Mouse (Mus musculus) neural tube, embryonic 12.5 days (tissue): ENCODE results near the gene Fgf11. TPM values are rescaled to one million over a fixed set of nuclear protein-coding genes. Genes with fewer than 3 reads are reported as not detected.

ENCODE experiments used
- ATAC-seq: fragments of 200-750 bp; cut with Nextera tagmentation; 2 replicates; pipeline ENCODE4 v1.8.0; 2017; ENCODE audit warnings: low read depth, mild to moderate bottlenecking, moderate TSS enrichment, moderate library complexity; ENCODE audit not compliant: low FRiP score
- H3K27ac ChIP-seq: fragments of 300-500 bp; sonication (generic); 2 replicates; pipeline ENCODE4 v1.5.1; 2016
- H3K27me3 ChIP-seq: fragments of 300-500 bp; sonication (generic); replicated peaks from 2 replicates; pipeline ENCODE4 v1.6.1; 2016; ENCODE audit warnings: mild to moderate bottlenecking
- H3K36me3 ChIP-seq: fragments of 300-500 bp; sonication (generic); 2 replicates; pipeline ENCODE4 v1.6.1; 2016; ENCODE audit warnings: mild to moderate bottlenecking
- H3K4me1 ChIP-seq: fragments of 300-500 bp; sonication (generic); 2 replicates; pipeline ENCODE4 v1.6.1; 2016
- H3K4me2 ChIP-seq: fragments of 300-500 bp; sonication (generic); replicated peaks from 2 replicates; pipeline ENCODE4 v1.6.1; 2016; ENCODE audit warnings: mild to moderate bottlenecking
- H3K4me3 ChIP-seq: fragments of 300-500 bp; sonication (generic); 2 replicates; pipeline ENCODE4 v1.5.1; 2016
- H3K9ac ChIP-seq: fragments of 300-500 bp; sonication (generic); 2 replicates; pipeline ENCODE4 v1.6.1; 2016; ENCODE audit warnings: mild to moderate bottlenecking
- H3K9me3 ChIP-seq: fragments of 300-500 bp; sonication (generic); 2 replicates; pipeline ENCODE4 v1.6.1; 2016; ENCODE audit warnings: mild to moderate bottlenecking
- WGBS: fragments of 180-500 bp; shearing (Covaris S2); methylation state at CpG from one replicate; pipeline ENCODE4 v1.1.7; 2016; 5-methylcytosine and 5-hydroxymethylcytosine counted together
- polyA plus RNA-seq: library from polyadenylated mRNA; unstranded; fragments of >200 nt; fragmentation: Nextera tagmentation; extraction: Ambion mirVana; gene quantifications from 2 replicates; pipeline ENCODE4 v1.2.1, GENCODE M21; 2016

Fgf11 gene
- polyA plus RNA-seq, 1 experiment from 2014 or later = 5.6 TPM

- Histone ChIP-seq H3K9me3 (no peaks in the 10 kb centered on the region), H3K4me3 (no peak overlapping the region), H3K36me3 (peaks cover 9% of the 10 kb centered on the region), H3K4me1 (peaks cover 6% of the 10 kb centered on the region), H3K27me3 (peaks cover 16% of the 10 kb centered on the region), H3K9ac (no peak overlapping the region), H3K4me2 (peak overlapping the region; percentile 22; the same call in 1 of the 2 replicates), H3K27ac (no peak overlapping the region)
- ATAC-seq = no peak
- WGBS = 63% methylated on average over 26 of the region's 26 CpGs
Measured at GRCm38 (mm10) chr11:69777504-69778257, 24.0 kb downstream of the Fgf11 start.

GRCm38 (mm10) chr11:69776488-69776887, 25.2 kb downstream of the Fgf11 start:
- Histone ChIP-seq H3K9me3 (no peaks in the 10 kb centered on the region), H3K36me3 (peaks cover 9% of the 10 kb centered on the region), H3K4me2 (no peak overlapping the region), H3K4me3 (no peak overlapping the region), H3K9ac (no peak overlapping the region), H3K27ac (no peak overlapping the region), H3K27me3 (peaks cover 16% of the 10 kb centered on the region), H3K4me1 (peaks cover 6% of the 10 kb centered on the region)
- 85% methylated on average over 20 of the region's 20 CpGs for WGBS
- no peak for ATAC-seq

- 66% methylated on average over 10 of the region's 10 CpGs for WGBS
- Histone ChIP-seq H3K4me1 (peaks cover 6% of the 10 kb centered on the region), H3K4me2 (no peak overlapping the region), H3K36me3 (peaks cover 9% of the 10 kb centered on the region), H3K9me3 (no peaks in the 10 kb centered on the region), H3K27me3 (peaks cover 16% of the 10 kb centered on the region), H3K9ac (no peak overlapping the region), H3K27ac (no peak overlapping the region), H3K4me3 (no peak overlapping the region)
- no peak for ATAC-seq
Measured at GRCm38 (mm10) chr11:69775716-69776115, 25.9 kb downstream of the Fgf11 start.

- no peak overlapping the region for H3K4me3 ChIP-seq
Measured at GRCm38 (mm10) chr11:69774961-69775360, 26.7 kb downstream of the Fgf11 start.

GRCm38 (mm10) chr11:69767625-69767909, 34.1 kb downstream of the Fgf11 start:
- ATAC-seq = no peak
- Histone ChIP-seq H3K27ac (no peak overlapping the region), H3K36me3 (no peaks in the 10 kb centered on the region), H3K9me3 (no peaks in the 10 kb centered on the region), H3K27me3 (no peaks in the 10 kb centered on the region), H3K4me2 (peak overlapping the region; percentile 81; the same call in 1 of the 2 replicates), H3K9ac (no peak overlapping the region), H3K4me3 (no peak overlapping the region), H3K4me1 (peaks cover 17% of the 10 kb centered on the region)
- 76% methylated on average over 4 of the region's 4 CpGs for WGBS

More at GRCm38 (mm10) chr11:69774961-69775360, 26.7 kb downstream of the Fgf11 start:
- Histone ChIP-seq H3K4me2 (no peak overlapping the region), H3K27ac (no peak overlapping the region), H3K4me1 (peaks cover 6% of the 10 kb centered on the region), H3K36me3 (peaks cover 9% of the 10 kb centered on the region), H3K27me3 (peaks cover 16% of the 10 kb centered on the region), H3K9ac (no peak overlapping the region), H3K9me3 (no peaks in the 10 kb centered on the region)
- WGBS = 62% methylated on average over 5 of the region's 5 CpGs
- no peak for ATAC-seq

GRCm38 (mm10) chr11:69766872-69767624, 34.6 kb downstream of the Fgf11 start:
- H3K27ac ChIP-seq = no peak overlapping the region

GRCm38 (mm10) chr11:69766126-69766609, 35.5 kb downstream of the Fgf11 start:
- H3K4me1 ChIP-seq = peaks cover 17% of the 10 kb centered on the region
- no peaks in the 10 kb centered on the region for H3K9me3 ChIP-seq
- WGBS = under 1% methylated on average over 37 of the region's 37 CpGs
- peak overlapping the region; percentile 55; the same call in 1 of the 2 replicates for H3K27ac ChIP-seq
- H3K4me2 ChIP-seq = peak overlapping the region; percentile 81
- H3K9ac ChIP-seq = peak overlapping the region; percentile 92
- no peaks in the 10 kb centered on the region for H3K27me3 ChIP-seq
- H3K4me3 ChIP-seq = peak overlapping the region; percentile 79
- no peaks in the 10 kb centered on the region for H3K36me3 ChIP-seq
- peak; percentile 72 for ATAC-seq

More at GRCm38 (mm10) chr11:69766872-69767624, 34.6 kb downstream of the Fgf11 start:
- Histone ChIP-seq H3K9ac (peak overlapping the region; percentile 92), H3K4me2 (peak overlapping the region; percentile 81), H3K27me3 (no peaks in the 10 kb centered on the region), H3K4me1 (peaks cover 17% of the 10 kb centered on the region), H3K9me3 (no peaks in the 10 kb centered on the region), H3K4me3 (peak overlapping the region; percentile 79; the same call in 1 of the 2 replicates), H3K36me3 (no peaks in the 10 kb centered on the region)
- 71% methylated on average over 13 of the region's 13 CpGs for WGBS
- no peak for ATAC-seq

- no peaks in the 10 kb centered on the region for H3K36me3 ChIP-seq
- peak within 1 kb of the TSS; percentile 55; the same call in 1 of the 2 replicates for H3K27ac ChIP-seq
- WGBS = 19% methylated on average over 45 of the region's 55 CpGs
- no peaks in the 10 kb centered on the region for H3K9me3 ChIP-seq
- peak within 1 kb of the TSS; percentile 92 for H3K9ac ChIP-seq
- H3K4me2 ChIP-seq = peak within 1 kb of the TSS; percentile 81
- peak; percentile 69; the same call in 1 of the 2 replicates for ATAC-seq
- H3K4me3 ChIP-seq = peak within 1 kb of the TSS; percentile 79
- no peaks in the 10 kb centered on the region for H3K27me3 ChIP-seq
- peaks cover 22% of the 10 kb centered on the region for H3K4me1 ChIP-seq
Measured at GRCm38 (mm10) chr11:69765221-69766125, 36.2 kb downstream of the Fgf11 start, which contains the start of gene Zbtb4. Gene Zbtb4 (plus strand): TSS chr11:69765912.

- Histone ChIP-seq H3K27ac (no peak overlapping the region), H3K9me3 (no peaks in the 10 kb centered on the region), H3K36me3 (no peaks in the 10 kb centered on the region), H3K4me3 (no peak overlapping the region), H3K27me3 (no peaks in the 10 kb centered on the region), H3K4me1 (peaks cover 31% of the 10 kb centered on the region), H3K9ac (no peak overlapping the region), H3K4me2 (no peak overlapping the region)
- 64% methylated on average over 7 of the region's 7 CpGs for WGBS
- no peak for ATAC-seq
Measured at GRCm38 (mm10) chr11:69763551-69763950, 38.1 kb downstream of the Fgf11 start.

- no peak within 1 kb of the TSS; the same call in 1 of the 2 replicates for H3K9ac ChIP-seq
Measured at GRCm38 (mm10) chr11:69761868-69762267, 39.8 kb downstream of the Fgf11 start, which contains the start of gene Slc35g3. Gene Slc35g3 (minus strand): TSS chr11:69761968.

GRCm38 (mm10) chr11:69760901-69761200, 40.8 kb downstream of the Fgf11 start:
- Histone ChIP-seq H3K27me3 (no peaks in the 10 kb centered on the region), H3K4me1 (peaks cover 31% of the 10 kb centered on the region), H3K36me3 (no peaks in the 10 kb centered on the region), H3K9ac (no peak overlapping the region; the same call in 1 of the 2 replicates), H3K27ac (peak overlapping the region; percentile 97; the same call in 1 of the 2 replicates), H3K9me3 (no peaks in the 10 kb centered on the region), H3K4me2 (no peak overlapping the region), H3K4me3 (no peak overlapping the region)
- 94% methylated on average over 7 of the region's 7 CpGs for whole genome bisulfite sequencing
- ATAC-seq = no peak

More at GRCm38 (mm10) chr11:69761868-69762267, 39.8 kb downstream of the Fgf11 start, which contains the start of gene Slc35g3:
- WGBS = 81% methylated on average over 1 of the region's 1 CpGs
- H3K27me3 ChIP-seq = no peaks in the 10 kb centered on the region
- no peak within 1 kb of the TSS for H3K4me2 ChIP-seq
- H3K27ac ChIP-seq = peak within 1 kb of the TSS; percentile 97; the same call in 1 of the 2 replicates
- no peak for ATAC-seq
- no peaks in the 10 kb centered on the region for H3K9me3 ChIP-seq
- peaks cover 29% of the 10 kb centered on the region for H3K4me1 ChIP-seq
- H3K36me3 ChIP-seq = no peaks in the 10 kb centered on the region
- no peak within 1 kb of the TSS for H3K4me3 ChIP-seq
